Mouse (Mus musculus) thymus, postnatal 0 days (tissue): ENCODE results near the gene Ifi208. TPM values are rescaled to one million over a fixed set of nuclear protein-coding genes. Genes with fewer than 3 reads are reported as not detected.
"Not testable (repeated sequence)": the region's sequence is repeated elsewhere in the genome, so short reads cannot be mapped to it uniquely, and the experiment has no call there.

Experiments used
- DNase-seq: peaks from one replicate; pipeline ENCODE4 v3.0.0-alpha.2; 2015; ENCODE audit warnings: low spot score
- microRNA-seq: library from miRNA; unstranded; fragments of <30 nt; microRNA quantifications from one replicate; pipeline ENCODE4, GENCODE M21; 2016; ENCODE audit warnings: borderline number of aligned reads
- polyA plus RNA-seq: library from polyadenylated mRNA; unstranded; fragments of >200 nt; fragmentation: Nextera tagmentation; extraction: Ambion mirVana; gene quantifications from 2 replicates; pipeline ENCODE4 v1.2.1, GENCODE M21; 2015

Gene Ifi208
- 1.7 TPM in 2 replicates for polyA plus RNA-seq

- peak; percentile 7 for DNase-seq
These were observed at the start of gene Ifi208 for GRCm38 (mm10) chr1:173673458-173674097. Gene Ifi208, plus strand, starts transcription at chr1:173673675.

- no peak for DNase-seq
These were observed 49.4 kb upstream of the Ifi208 start for GRCm38 (mm10) chr1:173624052-173624451.

DNA sequence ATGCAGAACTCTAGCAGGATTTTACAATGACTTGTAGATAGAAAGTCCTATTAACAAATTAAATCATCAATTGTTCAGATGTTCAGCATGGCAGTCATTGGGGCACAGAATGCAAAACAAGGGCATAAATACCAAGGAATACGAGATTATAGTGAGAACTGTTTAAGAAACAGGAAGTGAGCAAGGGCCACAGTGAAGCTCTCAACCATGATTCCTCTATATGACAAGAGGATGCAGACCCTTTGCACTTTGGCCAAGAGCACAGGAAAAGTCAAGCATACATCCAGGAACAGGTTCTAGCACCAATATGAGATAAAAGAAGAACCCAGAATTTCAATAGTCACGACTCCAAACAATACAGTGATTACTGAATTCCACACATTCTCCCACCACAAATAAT lies 46.8 kb upstream of the Ifi208 start:
- DNase-seq = no peak

DNA sequence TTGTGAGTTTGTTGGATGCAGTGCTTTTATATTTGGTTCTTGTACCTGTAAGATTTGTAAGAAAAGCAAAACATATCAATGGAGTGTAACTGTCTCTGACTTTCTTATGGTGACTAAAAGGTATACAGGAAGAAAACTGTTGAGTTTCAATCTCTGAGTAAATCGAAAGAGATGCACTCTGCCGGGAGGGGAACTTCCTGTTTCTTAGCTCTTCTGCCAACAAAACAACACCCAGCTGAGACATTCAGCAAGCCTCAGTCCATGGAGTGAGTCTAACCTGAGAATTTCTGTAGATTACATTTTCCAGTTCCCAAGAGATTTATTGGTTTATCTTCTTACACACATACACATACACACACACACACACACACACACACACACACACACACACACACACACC lies 42.9 kb upstream of the Ifi208 start, which contains the start of gene Ifi209:
Gene Ifi209 (plus strand): TSS at position 296 of the 400 bp plus-strand sequence.
- DNase-seq = peak; percentile 46

DNA sequence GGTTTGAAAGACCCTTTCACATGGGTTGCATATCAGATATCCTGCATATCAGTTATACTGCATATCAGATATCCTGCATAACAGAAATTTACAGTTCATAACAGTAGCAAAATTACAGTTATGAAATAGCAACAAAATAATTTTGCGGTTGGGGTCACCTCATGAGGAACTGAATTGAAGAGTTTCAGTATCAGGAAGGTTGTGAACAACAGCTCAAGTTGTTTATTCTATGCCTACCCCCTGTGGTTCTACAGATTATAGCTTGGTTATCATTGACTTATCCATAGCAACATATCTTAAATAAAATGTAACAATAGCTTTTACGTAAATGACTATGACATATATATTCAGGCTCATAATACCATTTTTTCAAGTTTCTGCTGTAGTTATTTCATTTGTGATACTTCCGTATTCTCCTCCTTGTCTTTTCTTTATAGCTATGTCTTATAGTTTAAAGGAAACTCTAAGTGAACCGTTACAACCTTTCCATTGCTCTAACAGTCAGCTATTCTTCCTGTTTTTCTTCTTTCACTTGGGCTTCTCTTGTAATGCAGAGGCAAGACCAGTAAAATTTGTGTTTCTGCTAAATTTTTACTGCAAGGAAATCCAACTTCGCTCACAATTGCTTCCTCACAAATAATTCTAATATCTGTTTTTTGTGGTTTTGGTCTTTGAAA lies 39.4 kb upstream of the Ifi208 start:
- DNase-seq = no peak

DNA sequence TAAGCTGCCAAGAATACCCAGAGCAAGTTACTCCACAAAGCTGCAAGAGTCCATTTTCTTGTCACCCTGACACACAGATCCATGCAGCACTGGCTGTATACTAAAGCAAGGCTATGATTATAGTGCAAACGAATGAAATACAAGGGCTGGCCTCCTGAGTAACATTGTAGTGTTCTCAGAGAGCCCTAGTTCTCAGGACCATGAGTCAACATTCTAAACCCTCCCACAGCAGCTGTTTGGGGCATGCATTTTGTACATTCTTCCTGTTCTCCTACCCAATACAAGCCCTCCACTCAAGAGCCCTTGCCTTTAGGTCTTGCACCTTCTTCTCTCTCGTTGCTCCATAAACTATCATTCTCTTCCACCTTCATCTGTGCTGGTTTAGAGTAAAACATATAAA lies 28.1 kb upstream of the Ifi208 start:
- DNase-seq = no peak

DNA sequence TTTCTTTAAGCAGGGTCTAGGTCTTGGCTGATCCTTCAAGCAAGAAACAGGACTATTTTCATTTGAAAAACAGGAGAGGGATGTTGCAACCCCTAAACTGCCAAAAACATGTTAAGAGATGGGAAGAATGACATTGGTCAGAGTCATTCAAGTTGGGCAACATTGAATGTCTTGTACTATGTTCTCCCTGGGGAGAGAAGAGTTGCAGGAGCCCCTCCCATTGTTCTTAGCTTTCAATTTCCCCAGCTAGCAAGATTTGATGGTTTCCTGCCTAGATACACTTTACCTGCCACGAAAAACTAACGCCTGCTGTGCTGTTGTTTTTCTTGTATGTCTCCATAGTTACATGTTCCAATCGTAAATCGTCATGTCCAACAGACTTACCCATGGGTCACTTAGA lies 15.5 kb upstream of the Ifi208 start:
- no peak for DNase-seq

DNA sequence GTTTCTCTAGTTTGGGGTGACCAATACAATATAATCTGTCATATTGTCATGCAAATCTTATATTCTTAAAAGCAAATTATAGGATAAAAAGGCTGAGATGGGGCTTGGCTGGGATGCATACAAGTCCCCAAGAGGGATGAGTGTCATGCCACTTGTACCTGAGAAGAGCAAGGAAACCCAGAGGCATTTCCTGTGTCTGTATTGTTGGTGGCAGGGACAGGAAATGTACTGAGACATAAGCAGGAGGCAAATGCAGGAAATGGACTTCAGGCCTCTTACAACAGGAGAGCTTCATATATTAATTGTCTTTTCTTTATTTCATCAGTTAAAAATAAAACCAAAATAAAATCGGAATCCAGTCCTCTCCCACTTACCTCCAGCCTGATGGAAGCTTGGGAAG lies 5.1 kb downstream of the Ifi208 start:
- peak; percentile 32 for DNase-seq

- DNase-seq = no peak
These were observed 20.8 kb downstream of the Ifi208 start for GRCm38 (mm10) chr1:173694270-173694669.

DNA sequence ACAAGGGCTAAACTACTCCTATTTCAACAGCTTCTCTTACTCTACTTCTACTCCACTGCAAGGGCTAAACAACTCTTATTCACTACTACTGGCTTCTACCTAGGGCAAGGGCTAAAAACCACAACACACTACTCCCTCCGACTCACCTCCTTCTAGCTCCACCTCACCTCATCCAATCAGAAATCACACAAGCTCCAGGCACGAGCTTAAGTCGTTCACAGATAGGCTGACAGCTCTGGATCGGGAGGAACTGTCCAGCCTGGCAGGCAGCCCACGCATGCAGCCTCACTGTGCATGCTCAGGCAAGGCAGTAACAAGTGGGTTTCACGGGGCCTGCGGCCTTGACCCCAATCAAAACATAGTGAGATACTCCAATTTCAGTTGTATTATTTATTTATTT lies 59.7 kb downstream of the Ifi208 start:
- no peak for DNase-seq

DNA sequence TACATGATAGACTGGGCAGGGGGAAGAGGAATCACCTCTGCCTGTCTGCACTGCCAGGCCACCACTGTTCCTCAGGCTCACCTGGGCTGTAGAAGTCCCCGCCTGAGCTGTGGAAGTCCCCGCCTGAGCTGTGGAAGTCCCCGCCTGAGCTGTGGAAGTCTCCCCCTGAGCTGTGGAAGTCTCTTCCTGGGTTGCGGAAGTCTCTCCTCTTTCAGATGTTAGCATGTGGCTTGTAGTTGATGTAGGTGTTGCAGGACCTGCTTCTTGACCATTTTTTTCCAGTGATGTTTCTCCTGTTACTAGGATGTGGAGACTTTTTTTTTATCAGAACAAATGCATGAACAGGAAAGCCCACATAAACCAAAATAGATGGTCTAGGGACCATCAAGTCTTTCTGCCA lies 61.5 kb downstream of the Ifi208 start:
- not testable (repeated sequence) for DNase-seq

DNA sequence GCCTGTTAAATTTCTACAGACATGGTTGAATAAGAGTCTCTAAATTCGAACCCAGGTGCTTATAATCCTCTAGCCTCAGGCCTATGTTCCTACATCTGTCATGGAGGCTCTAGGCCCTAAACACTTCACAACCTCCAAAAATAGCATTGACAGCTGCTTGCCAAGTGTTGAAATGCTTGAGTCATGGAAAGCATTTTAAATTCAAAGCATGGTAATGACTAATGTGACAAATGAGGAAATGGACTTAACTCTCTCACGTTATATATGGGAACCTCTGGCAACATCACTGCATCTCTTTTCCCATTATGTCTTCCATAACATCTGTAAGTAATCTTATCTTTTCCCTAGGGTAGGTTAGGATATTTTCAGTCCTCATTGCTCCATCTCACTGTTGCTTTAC lies 63.5 kb downstream of the Ifi208 start:
- no peak for DNase-seq

- no peak for DNase-seq
These were observed 67.1 kb downstream of the Ifi208 start for GRCm38 (mm10) chr1:173740537-173740936.

DNA sequence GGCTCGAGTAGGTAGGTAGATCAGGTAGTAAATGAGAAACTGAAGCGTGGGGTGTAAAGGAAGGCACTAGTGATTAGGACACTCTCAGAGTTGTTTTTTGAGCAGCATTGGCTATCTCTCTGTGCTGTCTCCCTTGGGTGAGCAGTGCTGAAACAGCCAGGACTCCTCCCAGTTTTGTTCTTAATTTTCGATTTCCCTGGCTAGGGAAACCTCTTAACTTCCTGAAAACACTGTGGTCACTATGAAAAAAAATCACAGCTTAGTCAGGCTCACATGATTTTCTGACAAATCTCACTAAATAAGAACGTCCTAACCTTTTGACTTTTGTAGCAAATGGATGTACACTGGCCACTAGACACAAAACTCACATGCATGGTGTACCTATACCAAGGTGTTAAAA lies 68.2 kb downstream of the Ifi208 start, which contains the start of gene Ifi207:
Gene Ifi207 (minus strand): TSS at position 92 of the 400 bp plus-strand sequence.
- DNase-seq = no peak

GRCm38 (mm10) chr1:173742262-173742661 lies 68.8 kb downstream of the Ifi208 start:
- no peak for DNase-seq

Small RNAs within 50 kb of the gene (microRNA-seq; reads per million reads assigned to microRNA genes)
- not detected for gene Gm44339

Other genes starting within 250 kb of the Ifi208 start
- gene Ifi206, start 182.6 kb upstream of the Ifi208 start, polyA plus RNA-seq = 3.7 and 4.0 TPM in 2 replicates
- 0.13 and 0.29 TPM in 2 replicates for gene Ifi214, start 137.7 kb upstream of the Ifi208 start, polyA plus RNA-seq
- 1.8 and 3.3 TPM in 2 replicates for gene Ifi213, start 74.4 kb upstream of the Ifi208 start, polyA plus RNA-seq
- gene Ifi209, start 42.8 kb upstream of the Ifi208 start, polyA plus RNA-seq = 5.3 and 7.7 TPM in 2 replicates
- 1.5 and 2.1 TPM in 2 replicates for gene Ifi207, start 68.1 kb downstream of the Ifi208 start, polyA plus RNA-seq
- 8.3 and 9.8 TPM in 2 replicates for gene Ifi204, start 93.3 kb downstream of the Ifi208 start, polyA plus RNA-seq
- 7.8 and 9.3 TPM in 2 replicates for gene Ifi211, start 239.4 kb downstream of the Ifi208 start, polyA plus RNA-seq